Mouse (Mus musculus) myocyte (in vitro differentiated cells): ENCODE results near the gene Ghrl.

Experiments used
- E2F4 ChIP-seq: IDR thresholded peaks from one replicate; pipeline ENCODE4 v1.6.1; 2011; ENCODE audit warnings: mild to moderate bottlenecking, control low read depth, moderate library complexity; ENCODE audit not compliant: insufficient read depth
- MAX ChIP-seq: IDR thresholded peaks from one replicate; pipeline ENCODE4 v1.6.1; 2011; ENCODE audit warnings: low read depth, mild to moderate bottlenecking, control low read depth
- MYOD1 ChIP-seq, 3 experiments: IDR thresholded peaks; one replicate each; pipeline ENCODE4 v1.6.1; 2011; ENCODE audit warnings: control low read depth in 2 of 3, low read depth in 2 of 3, mild to moderate bottlenecking in 2 of 3, moderate library complexity in 1 of 3; ENCODE audit not compliant: insufficient read length in 2 of 3, control insufficient read depth in 1 of 3
- POLR2A ChIP-seq: IDR thresholded peaks from one replicate; pipeline ENCODE4 v1.6.1; 2011; ENCODE audit warnings: low read depth, mild to moderate bottlenecking, control low read depth, moderate library complexity; ENCODE audit not compliant: insufficient read length
- POLR2AphosphoS2 ChIP-seq: IDR thresholded peaks from one replicate; pipeline ENCODE4 v1.6.1; 2011; ENCODE audit warnings: low read depth, control low read depth; ENCODE audit not compliant: insufficient read length
- REST ChIP-seq: IDR thresholded peaks from one replicate; pipeline ENCODE4 v1.6.1; 2011; ENCODE audit warnings: mild to moderate bottlenecking, control low read depth, moderate library complexity; ENCODE audit not compliant: insufficient read depth, insufficient read length
- TCF3 ChIP-seq: IDR thresholded peaks from one replicate; pipeline ENCODE4 v1.6.1; 2011; ENCODE audit warnings: low read depth, control low read depth; ENCODE audit not compliant: insufficient read length
- USF1 ChIP-seq: IDR thresholded peaks from one replicate; pipeline ENCODE4 v1.6.1; 2011; ENCODE audit warnings: low read depth, mild to moderate bottlenecking, control low read depth, moderate library complexity

DNA sequence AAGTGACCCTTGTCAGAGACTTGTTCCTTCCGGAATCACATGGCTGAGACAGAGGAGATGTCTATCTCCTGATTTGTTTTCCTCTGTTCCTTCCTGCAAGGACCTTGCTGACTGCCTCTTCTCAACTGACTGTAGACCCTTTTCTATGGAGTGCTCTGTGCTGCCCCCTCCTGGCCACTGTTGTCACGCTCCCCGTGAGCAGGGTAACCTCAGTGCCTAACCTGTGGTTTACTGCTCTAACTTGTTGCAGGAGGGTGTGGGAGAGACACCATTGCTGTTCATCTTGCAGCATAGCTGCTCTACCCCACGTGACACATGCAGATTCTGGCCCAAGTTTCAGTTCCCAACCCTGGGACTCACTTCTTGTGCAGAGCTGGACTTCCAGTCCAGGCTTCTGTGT lies 38.4 kb downstream of the Ghrl start:
- no peak for TF ChIP-seq POLR2A
- no peak for TF ChIP-seq REST
- TF ChIP-seq POLR2AphosphoS2 = no peak
- TF ChIP-seq E2F4 = no peak
- TF ChIP-seq TCF3 = no peak
- no peak for TF ChIP-seq MYOD1 (IDR thresholded peaks at IDR 0.05; ENCODE audit: control insufficient read depth in 1 of 3, insufficient read length in 2 of 3, low read depth in 2 of 3)
- TF ChIP-seq MAX = no peak
- TF ChIP-seq USF1 = peak; percentile 18
